Mouse (Mus musculus) intestine, embryonic 15.5 days (tissue): ENCODE measurements around the gene Myo9b. TPM values are rescaled to one million over a fixed set of nuclear protein-coding genes. Genes with fewer than 3 reads are reported as not detected.
A peak's percentile ranks its signal among the peaks of the same experiment; 100 is the strongest.
"Not testable (repeated sequence)": the region's sequence is repeated elsewhere in the genome, so short reads cannot be mapped to it uniquely, and the experiment has no call there.

Source experiments
- ATAC-seq: fragments of 200-750 bp; cut with Nextera tagmentation; 2 replicates; pipeline ENCODE4 v1.8.0; 2017; ENCODE audit warnings: moderate TSS enrichment, moderate library complexity
- H3K27ac ChIP-seq: fragments of 300-500 bp; sonication (generic); 2 replicates; pipeline ENCODE4 v1.5.1; 2015; ENCODE audit warnings: mild to moderate bottlenecking, inconsistent platforms
- H3K27me3 ChIP-seq: fragments of 300-500 bp; sonication (generic); replicated peaks from 2 replicates; pipeline ENCODE4 v1.6.1; 2015; ENCODE audit warnings: inconsistent platforms
- H3K36me3 ChIP-seq: fragments of 300-500 bp; sonication (generic); 2 replicates; pipeline ENCODE4 v1.6.1; 2015; ENCODE audit warnings: inconsistent platforms
- H3K4me1 ChIP-seq: fragments of 300-500 bp; sonication (generic); replicated peaks from 2 replicates; pipeline ENCODE4 v1.6.1; 2015; ENCODE audit warnings: inconsistent platforms
- H3K4me2 ChIP-seq: fragments of 300-500 bp; sonication (generic); replicated peaks from 2 replicates; pipeline ENCODE4 v1.6.1; 2015; ENCODE audit warnings: mild to moderate bottlenecking, inconsistent platforms
- H3K4me3 ChIP-seq: fragments of 300-500 bp; sonication (generic); replicated peaks from 2 replicates; pipeline ENCODE4 v1.5.1; 2015; ENCODE audit warnings: inconsistent platforms
- H3K9ac ChIP-seq: fragments of 300-500 bp; sonication (generic); 2 replicates; pipeline ENCODE4 v1.6.1; 2015; ENCODE audit warnings: inconsistent platforms
- H3K9me3 ChIP-seq: fragments of 300-500 bp; sonication (generic); 2 replicates; pipeline ENCODE4 v1.6.1; 2016; ENCODE audit warnings: inconsistent platforms
- WGBS: fragments of 180-500 bp; shearing (Covaris S2); methylation state at CpG from one replicate; pipeline ENCODE4 v1.1.7; 2015; 5-methylcytosine and 5-hydroxymethylcytosine counted together
- polyA plus RNA-seq: library from polyadenylated mRNA; unstranded; fragments of >200 nt; fragmentation: Nextera tagmentation; extraction: Ambion mirVana; gene quantifications from 2 replicates; pipeline ENCODE4 v1.2.1, GENCODE M21; 2015

Gene Myo9b
- polyA plus RNA-seq, 1 experiment from 2014 or later, result 15.4 TPM

- no peak overlapping the region for H3K4me2 ChIP-seq
- WGBS, result 82% methylated on average over 3 of the region's 3 CpGs
- no peaks in the 10 kb centered on the region for H3K4me1 ChIP-seq
- H3K9ac ChIP-seq, result no peak overlapping the region
- H3K27ac ChIP-seq, result no peak overlapping the region
- no peak for ATAC-seq
- H3K27me3 ChIP-seq, result no peaks in the 10 kb centered on the region
- no peaks in the 10 kb centered on the region for H3K9me3 ChIP-seq
- H3K36me3 ChIP-seq, result peaks cover 39% of the 10 kb centered on the region
- no peak overlapping the region for H3K4me3 ChIP-seq
These were observed 50.4 kb downstream of the Myo9b start for GRCm38 (mm10) chr8:71322939-71323338.

- no peaks in the 10 kb centered on the region for H3K4me1 ChIP-seq
- 83% methylated on average over 1 of the region's 1 CpGs for WGBS
- no peak overlapping the region for H3K4me3 ChIP-seq
- no peaks in the 10 kb centered on the region for H3K27me3 ChIP-seq
- no peak overlapping the region for H3K4me2 ChIP-seq
- ATAC-seq, result 0 out of 2 replicates have a peak, but pooled peaks have one; percentile 31
- peaks cover 53% of the 10 kb centered on the region for H3K36me3 ChIP-seq
- no peaks in the 10 kb centered on the region for H3K9me3 ChIP-seq
- no peak overlapping the region for H3K27ac ChIP-seq
- H3K9ac ChIP-seq, result no peak overlapping the region
These were observed 52.3 kb downstream of the Myo9b start for GRCm38 (mm10) chr8:71324848-71325247.

GRCm38 (mm10) chr8:71337834-71338233 lies 65.3 kb downstream of the Myo9b start:
- peaks cover 13% of the 10 kb centered on the region for H3K36me3 ChIP-seq
- not testable (repeated sequence) for H3K4me2 ChIP-seq, H3K27ac ChIP-seq, H3K4me3 ChIP-seq, H3K4me1 ChIP-seq, H3K27me3 ChIP-seq, H3K9me3 ChIP-seq, H3K9ac ChIP-seq, ATAC-seq
- WGBS, result 92% methylated on average over 6 of the region's 6 CpGs

- 78% methylated on average over 5 of the region's 5 CpGs for WGBS
- H3K27ac ChIP-seq, result no peak overlapping the region
- no peaks in the 10 kb centered on the region for H3K9me3 ChIP-seq
- H3K4me1 ChIP-seq, result no peaks in the 10 kb centered on the region
- H3K4me2 ChIP-seq, result no peak overlapping the region
- peaks cover 15% of the 10 kb centered on the region; the same call in 1 of the 2 replicates for H3K36me3 ChIP-seq
- no peak overlapping the region for H3K4me3 ChIP-seq
- no peak for ATAC-seq
- no peaks in the 10 kb centered on the region for H3K27me3 ChIP-seq
- H3K9ac ChIP-seq, result no peak overlapping the region
These were observed 68.1 kb downstream of the Myo9b start for GRCm38 (mm10) chr8:71340625-71341024.

GRCm38 (mm10) chr8:71346581-71346980 lies 74.1 kb downstream of the Myo9b start:
- Histone ChIP-seq H3K27ac (no peak overlapping the region), H3K4me1 (no peaks in the 10 kb centered on the region), H3K4me2 (no peak overlapping the region), H3K4me3 (no peak overlapping the region), H3K9me3 (no peaks in the 10 kb centered on the region), H3K27me3 (no peaks in the 10 kb centered on the region), H3K36me3 (peaks cover 45% of the 10 kb centered on the region), H3K9ac (no peak overlapping the region)
- ATAC-seq, result no peak
- WGBS, result 79% methylated on average over 1 of the region's 1 CpGs

- Histone ChIP-seq H3K4me1 (no peaks in the 10 kb centered on the region), H3K36me3 (peaks cover 61% of the 10 kb centered on the region), H3K4me2 (no peak overlapping the region), H3K9me3 (no peaks in the 10 kb centered on the region), H3K27ac (no peak overlapping the region), H3K27me3 (no peaks in the 10 kb centered on the region), H3K9ac (no peak overlapping the region), H3K4me3 (no peak overlapping the region)
- 64% methylated on average over 3 of the region's 3 CpGs for WGBS
- no peak for ATAC-seq
These were observed 78.6 kb downstream of the Myo9b start for GRCm38 (mm10) chr8:71351117-71351516.

- Histone ChIP-seq H3K4me2 (no peak overlapping the region), H3K27me3 (no peaks in the 10 kb centered on the region), H3K27ac (no peak overlapping the region), H3K9me3 (no peaks in the 10 kb centered on the region), H3K9ac (no peak overlapping the region), H3K4me3 (no peak overlapping the region), H3K4me1 (no peaks in the 10 kb centered on the region), H3K36me3 (peaks cover 60% of the 10 kb centered on the region)
- WGBS, result 88% methylated on average over 1 of the region's 1 CpGs
- no peak for ATAC-seq
These were observed 79.0 kb downstream of the Myo9b start for GRCm38 (mm10) chr8:71351520-71351919.

DNA sequence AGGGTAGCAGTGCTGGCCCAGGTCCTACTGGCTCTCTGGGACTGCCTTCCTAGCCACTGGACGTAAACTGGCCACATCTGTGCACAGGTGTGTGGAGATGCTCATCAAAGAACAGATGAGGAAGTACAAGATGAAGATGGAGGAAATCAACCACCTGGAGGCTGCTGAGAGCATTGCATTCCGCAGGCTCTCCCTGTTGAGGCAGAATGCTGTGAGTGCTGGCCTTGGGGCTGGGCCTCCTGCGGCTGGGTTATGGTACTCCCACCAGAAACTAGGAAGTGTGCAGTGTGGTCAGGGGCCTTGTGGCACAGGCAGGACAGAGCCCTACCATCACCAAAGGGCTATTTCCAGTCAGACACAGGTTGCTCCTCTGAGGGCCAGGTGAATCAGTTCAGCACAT lies 85.5 kb downstream of the Myo9b start:
- H3K4me3 ChIP-seq, result no peak overlapping the region
- H3K4me1 ChIP-seq, result no peaks in the 10 kb centered on the region
- no peak for ATAC-seq
- no peak overlapping the region for H3K9ac ChIP-seq
- no peak overlapping the region for H3K27ac ChIP-seq
- H3K36me3 ChIP-seq, result peaks cover 35% of the 10 kb centered on the region
- no peaks in the 10 kb centered on the region for H3K9me3 ChIP-seq
- no peak overlapping the region for H3K4me2 ChIP-seq
- WGBS, result 90% methylated on average over 3 of the region's 3 CpGs
- no peaks in the 10 kb centered on the region for H3K27me3 ChIP-seq

DNA sequence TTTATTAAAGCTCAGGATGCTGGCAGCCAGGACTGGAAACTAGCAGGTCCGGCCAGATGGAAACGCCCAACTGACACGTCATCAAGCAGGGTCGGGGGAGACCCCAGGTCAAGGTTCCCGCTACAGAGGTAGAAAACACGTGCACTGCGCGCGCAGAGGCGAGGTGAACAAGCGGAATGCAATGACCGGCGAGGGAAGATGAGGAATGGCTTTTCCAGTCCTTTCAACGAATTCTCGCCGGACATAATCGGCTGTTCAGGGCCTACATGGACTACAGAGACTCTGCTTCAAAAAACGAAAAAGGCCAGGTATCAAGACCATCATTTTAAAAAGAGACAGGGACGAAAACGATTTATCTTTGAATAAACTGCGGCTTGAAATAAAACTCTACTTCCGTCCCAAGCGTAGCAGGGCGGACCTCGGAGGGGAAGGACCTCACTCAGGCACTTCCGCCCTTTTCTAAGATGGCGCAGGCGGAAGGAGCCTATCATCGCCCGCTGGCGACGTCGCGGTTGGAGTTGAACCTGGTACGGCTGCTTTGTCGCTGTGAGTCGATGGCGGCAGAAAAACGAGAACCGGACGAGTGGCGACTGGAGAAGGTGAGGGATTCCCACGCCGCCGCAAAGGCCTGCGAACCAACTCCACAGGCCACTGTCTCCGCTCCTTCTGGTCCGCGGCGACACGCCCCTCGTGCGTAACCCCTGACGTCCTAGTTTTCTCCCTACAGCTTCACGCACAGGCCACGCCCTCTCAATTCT lies 94.4 kb downstream of the Myo9b start, which contains the start of gene Use1:
Use1 (plus strand) TSS at position 78 of the 758 bp plus-strand sequence.
- Histone ChIP-seq H3K27me3 (no peaks in the 10 kb centered on the region), H3K36me3 (peaks cover 5% of the 10 kb centered on the region; the same call in 1 of the 2 replicates), H3K4me1 (peaks cover 11% of the 10 kb centered on the region; the same call in 1 of the 2 replicates), H3K4me3 (peak within 1 kb of the TSS; percentile 70), H3K27ac (peak within 1 kb of the TSS; percentile 89), H3K9ac (peak within 1 kb of the TSS; percentile 74), H3K9me3 (no peaks in the 10 kb centered on the region), H3K4me2 (peak within 1 kb of the TSS; percentile 88)
- under 1% methylated on average over 56 of the region's 56 CpGs for WGBS
- peak; percentile 84 for ATAC-seq

DNA sequence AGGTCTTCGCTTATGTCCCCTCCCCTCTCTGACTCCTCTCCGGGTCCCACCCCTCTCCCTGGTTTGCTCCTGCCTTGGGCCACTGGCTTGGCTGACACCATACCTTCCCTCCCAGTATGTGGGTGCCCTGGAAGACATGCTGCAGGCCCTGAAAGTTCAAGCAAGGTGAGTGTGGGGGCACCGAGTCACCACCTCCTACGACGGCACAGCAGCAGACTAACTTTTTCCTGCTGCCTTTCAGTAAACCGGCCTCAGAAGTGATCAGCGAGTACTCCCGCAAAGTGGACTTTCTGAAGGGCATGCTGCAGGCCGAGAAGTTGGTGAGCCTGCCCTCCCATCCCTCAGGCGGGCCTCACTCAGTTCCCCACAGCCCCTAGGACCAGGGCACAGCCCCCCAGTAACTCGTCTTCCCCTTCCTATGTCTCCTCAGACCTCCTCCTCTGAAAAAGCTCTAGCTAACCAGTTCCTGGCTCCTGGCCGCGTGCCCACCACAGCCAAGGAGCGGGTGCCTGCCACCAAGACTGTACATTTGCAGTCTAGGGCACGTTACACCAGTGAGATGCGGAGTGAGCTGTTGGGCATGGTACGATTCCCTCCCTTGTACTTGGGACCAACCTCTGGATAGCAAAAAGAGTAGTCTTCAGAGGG lies 95.1 kb downstream of the Myo9b start:
- H3K4me1 ChIP-seq, result peaks cover 11% of the 10 kb centered on the region; the same call in 1 of the 2 replicates
- peak overlapping the region; percentile 74 for H3K9ac ChIP-seq
- peaks cover 5% of the 10 kb centered on the region; the same call in 1 of the 2 replicates for H3K36me3 ChIP-seq
- H3K27ac ChIP-seq, result peak overlapping the region; percentile 89
- H3K4me3 ChIP-seq, result peak overlapping the region; percentile 70
- no peak for ATAC-seq
- no peaks in the 10 kb centered on the region for H3K27me3 ChIP-seq
- peak overlapping the region; percentile 88 for H3K4me2 ChIP-seq
- 37% methylated on average over 17 of the region's 17 CpGs for WGBS
- H3K9me3 ChIP-seq, result no peaks in the 10 kb centered on the region

DNA sequence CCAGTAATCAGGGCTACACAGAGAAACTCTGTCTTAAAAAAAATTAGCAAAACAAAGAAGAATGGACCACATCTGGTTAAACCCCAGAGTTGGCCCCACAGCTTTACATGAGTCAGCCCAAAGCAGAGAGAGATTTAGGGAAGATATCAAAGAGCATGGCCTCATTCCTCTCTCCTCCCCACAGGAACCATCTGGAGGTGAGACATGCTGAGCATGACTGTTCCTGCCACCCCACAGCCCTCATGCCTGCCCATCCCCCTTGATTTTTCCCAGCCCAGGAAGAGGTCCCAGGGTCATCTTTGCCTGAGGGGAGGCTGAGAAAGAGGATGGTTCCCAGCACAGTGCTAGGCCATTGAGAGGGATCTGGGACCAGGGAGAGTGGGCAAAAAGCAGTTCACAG lies 95.9 kb downstream of the Myo9b start:
- ATAC-seq, result no peak
- Histone ChIP-seq H3K36me3 (peaks cover 5% of the 10 kb centered on the region; the same call in 1 of the 2 replicates), H3K27ac (no peak overlapping the region), H3K9ac (no peak overlapping the region), H3K4me2 (no peak overlapping the region), H3K4me3 (no peak overlapping the region), H3K9me3 (no peaks in the 10 kb centered on the region), H3K4me1 (peaks cover 11% of the 10 kb centered on the region; the same call in 1 of the 2 replicates), H3K27me3 (no peaks in the 10 kb centered on the region)

DNA sequence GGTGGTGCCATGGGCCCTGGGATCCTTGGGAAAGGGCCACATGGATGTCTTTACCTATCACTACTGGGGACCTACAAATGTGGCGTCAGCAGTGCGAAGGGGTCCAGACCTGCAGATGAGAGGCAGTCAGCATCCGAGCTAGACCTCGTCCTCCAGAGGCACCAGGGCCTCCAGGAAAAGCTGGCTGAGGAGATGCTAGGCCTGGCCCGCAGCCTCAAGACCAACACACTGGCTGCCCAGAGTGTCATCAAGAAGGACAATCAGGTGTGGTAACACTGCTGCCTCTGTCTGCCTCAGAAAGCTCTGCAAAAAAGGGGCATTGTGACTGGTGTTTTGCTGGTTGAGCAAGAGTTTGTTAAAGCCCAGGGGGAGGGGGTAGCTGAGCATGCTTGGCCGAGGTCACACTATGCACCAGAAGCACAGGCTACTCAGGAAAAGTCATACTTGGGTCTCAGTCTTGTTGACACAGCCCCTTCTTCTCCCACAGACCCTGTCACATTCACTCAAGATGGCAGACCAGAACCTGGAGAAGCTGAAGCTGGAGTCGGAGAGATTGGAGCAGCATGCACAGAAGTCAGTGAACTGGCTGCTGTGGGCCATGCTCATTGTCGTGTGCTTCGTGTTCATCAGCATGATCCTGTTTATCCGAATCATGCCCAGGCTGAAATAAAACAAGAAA lies 96.7 kb downstream of the Myo9b start:
- Histone ChIP-seq H3K27ac (no peak overlapping the region), H3K4me1 (peaks cover 11% of the 10 kb centered on the region; the same call in 1 of the 2 replicates), H3K4me3 (no peak overlapping the region), H3K9ac (no peak overlapping the region), H3K27me3 (no peaks in the 10 kb centered on the region), H3K4me2 (no peak overlapping the region), H3K9me3 (no peaks in the 10 kb centered on the region), H3K36me3 (peaks cover 5% of the 10 kb centered on the region; the same call in 1 of the 2 replicates)
- WGBS, result 92% methylated on average over 10 of the region's 10 CpGs
- no peak for ATAC-seq
